Mouse (Mus musculus): ENCODE measurements at regions not wholly inside any gene's neighbourhood (a gene's known extent, or its start where the extent isn't known, plus 50 kb on each side); places are given as distances from the start of the nearest gene placed in this dataset.

DNA sequence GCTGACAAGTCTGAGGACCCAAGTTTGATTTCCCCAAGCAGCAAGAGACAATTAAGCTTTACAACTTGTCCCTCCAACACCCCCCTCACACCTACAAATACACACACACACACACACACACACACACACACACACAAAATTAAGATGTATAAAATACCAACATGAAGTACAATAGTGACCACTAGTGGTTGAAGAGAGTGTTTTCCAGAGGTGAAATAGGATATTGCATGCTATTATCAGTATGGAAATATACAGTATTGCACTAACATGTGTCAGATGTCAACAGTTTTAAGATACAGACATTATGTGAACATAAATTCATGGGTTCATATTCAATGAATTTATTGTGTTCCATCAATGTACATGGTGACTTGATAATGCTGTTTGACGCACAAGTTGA lies 685.7 kb upstream of the Cdh6 start:
- H3K27ac ChIP-seq (ENCODE audit: low read depth, low read length) = no peak overlapping the region
- H3K4me3 ChIP-seq (ENCODE audit: low read depth, low read length) = no peak overlapping the region
- peak; percentile 46; the same call in 1 of the 2 replicates for ATAC-seq (replicated peaks; ENCODE audit: low FRiP score)
- no peaks in the 10 kb centered on the region for H3K4me1 ChIP-seq (replicated peaks; ENCODE audit: control insufficient read depth, insufficient read depth, low read length)
- H3K4me2 ChIP-seq (ENCODE audit: low read depth, low read length, severe bottlenecking) = no peak overlapping the region
- WGBS = 84% methylated on average over 1 of the region's 1 CpGs
- H3K9ac ChIP-seq (ENCODE audit: low read length) = no peak overlapping the region
- no peaks in the 10 kb centered on the region for H3K27me3 ChIP-seq (ENCODE audit: control insufficient read depth, insufficient read depth, low read length)
- no peak for DNase-seq (ENCODE audit: low spot score)
- H3K36me3 ChIP-seq (ENCODE audit: control insufficient read depth, insufficient read depth, low read length) = no peaks in the 10 kb centered on the region
- no peaks in the 10 kb centered on the region for H3K9me3 ChIP-seq (ENCODE audit: control insufficient read depth, low read length)

DNA sequence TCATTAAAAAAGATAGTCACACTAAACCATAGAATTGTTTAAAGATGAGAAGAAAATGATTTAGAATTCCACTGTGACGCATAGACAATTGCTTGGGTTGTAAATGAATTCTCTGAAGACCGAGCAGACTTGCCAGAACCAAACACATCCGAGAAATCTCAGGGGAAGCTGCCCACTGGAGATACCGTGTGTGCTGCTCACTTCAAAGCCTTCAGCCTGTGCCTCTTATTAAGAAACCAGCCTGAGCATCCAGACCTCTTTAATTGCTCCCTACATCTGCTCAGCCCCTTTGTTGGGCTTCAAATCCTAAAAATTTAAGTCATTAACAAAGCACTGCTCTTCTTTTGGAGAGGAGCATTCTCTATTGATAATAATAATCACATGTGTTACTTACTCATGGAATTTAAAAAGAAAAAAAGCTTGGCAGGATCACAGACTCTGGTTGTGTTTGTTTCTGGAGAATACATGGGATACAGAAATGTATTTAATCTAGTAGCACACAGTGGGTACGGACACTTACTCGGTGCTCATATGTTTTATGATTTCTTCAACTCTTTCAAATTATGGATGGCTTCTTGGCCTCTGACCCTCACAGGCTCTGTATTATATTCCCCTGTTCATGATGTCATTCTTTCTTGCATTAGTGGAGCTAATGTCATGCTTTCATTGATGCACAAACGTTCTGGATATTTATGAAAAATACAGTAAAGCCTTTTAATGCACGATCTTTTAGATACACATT lies 680.8 kb upstream of the Cdh6 start:
- Histone ChIP-seq H3K9me3 (ENCODE audit: control insufficient read depth, low read length) (no peaks in the 10 kb centered on the region), H3K4me3 (ENCODE audit: low read depth, low read length) (no peak overlapping the region), H3K27ac (ENCODE audit: low read depth, low read length) (no peak overlapping the region), H3K4me1 (replicated peaks; ENCODE audit: control insufficient read depth, insufficient read depth, low read length) (no peaks in the 10 kb centered on the region), H3K4me2 (ENCODE audit: low read depth, low read length, severe bottlenecking) (no peak overlapping the region), H3K27me3 (ENCODE audit: control insufficient read depth, insufficient read depth, low read length) (no peaks in the 10 kb centered on the region), H3K9ac (ENCODE audit: low read length) (no peak overlapping the region), H3K36me3 (ENCODE audit: control insufficient read depth, insufficient read depth, low read length) (no peaks in the 10 kb centered on the region)
- ATAC-seq (replicated peaks; ENCODE audit: low FRiP score) (0 out of 2 replicates have a peak, but pooled peaks have one; percentile 42), DNase-seq (ENCODE audit: low spot score) (no peak)
- WGBS = 60% methylated on average over 8 of the region's 8 CpGs

All from forebrain, embryonic 11.5 days (tissue).